Mouse (Mus musculus) ES-Bruce4 (cell line): ENCODE measurements around the gene Plin3.

Experiments
- CTCF ChIP-seq: IDR thresholded peaks from one replicate; pipeline ENCODE4 v1.8.1; 2011; ENCODE audit warnings: low read depth, low read length
- EP300 ChIP-seq: IDR thresholded peaks from 2 replicates; pipeline ENCODE4 v1.6.1; 2011; ENCODE audit warnings: low read depth, low read length; ENCODE audit not compliant: insufficient read depth
- POLR2A ChIP-seq: IDR thresholded peaks from one replicate; pipeline ENCODE4 v1.8.1; 2011; ENCODE audit warnings: low read length; ENCODE audit not compliant: insufficient read depth

- TF ChIP-seq CTCF = no peak
- TF ChIP-seq POLR2A = no peak
- TF ChIP-seq EP300 = no peak
These were observed 38.0 kb downstream of the Plin3 start for GRCm38 (mm10) chr17:56254695-56255094.
